Mouse (Mus musculus): ENCODE measurements at regions not wholly inside any gene's neighbourhood (a gene's known extent, or its start where the extent isn't known, plus 50 kb on each side); places are given as distances from the start of the nearest gene placed in this dataset.
A peak's percentile ranks its signal among the peaks of the same experiment; 100 is the strongest.

- no peak for DNase-seq (ENCODE audit: low spot score)
Measured at GRCm38 (mm10) chr6:51355041-51355440, 77.4 kb upstream of the Nfe2l3 start.

- DNase-seq (ENCODE audit: low spot score) = no peak
Measured at GRCm38 (mm10) chr6:51361611-51362180, 70.8 kb upstream of the Nfe2l3 start.

GRCm38 (mm10) chr6:51362475-51363226 lies 69.8 kb upstream of the Nfe2l3 start:
- peak; percentile 87 for DNase-seq (ENCODE audit: low spot score)

- DNase-seq (ENCODE audit: low spot score) = no peak
Measured at GRCm38 (mm10) chr6:51364776-51365175, 67.7 kb upstream of the Nfe2l3 start.

GRCm38 (mm10) chr6:51369771-51370170 lies 62.7 kb upstream of the Nfe2l3 start:
- no peak for DNase-seq (ENCODE audit: low spot score)

- DNase-seq (ENCODE audit: low spot score) = no peak
Measured at GRCm38 (mm10) chr6:51372357-51372756, 60.1 kb upstream of the Nfe2l3 start.

GRCm38 (mm10) chr6:51378436-51378835 lies 54.0 kb upstream of the Nfe2l3 start:
- no peak for DNase-seq (ENCODE audit: low spot score)

GRCm38 (mm10) chr6:51379074-51379473 lies 53.4 kb upstream of the Nfe2l3 start:
- DNase-seq (ENCODE audit: low spot score) = no peak

GRCm38 (mm10) chr6:51379560-51380274 lies 52.8 kb upstream of the Nfe2l3 start:
- peak; percentile 63 for DNase-seq (ENCODE audit: low spot score)

- DNase-seq (ENCODE audit: low spot score) = no peak
Measured at GRCm38 (mm10) chr6:51380275-51380575, 52.2 kb upstream of the Nfe2l3 start.

GRCm38 (mm10) chr6:51381465-51381864 lies 51.0 kb upstream of the Nfe2l3 start:
- no peak for DNase-seq (ENCODE audit: low spot score)
